Mouse (Mus musculus) testis, postnatal 10 days (tissue): ENCODE measurements around the gene Gm10959.
"Not testable (repeated sequence)": the region's sequence is repeated elsewhere in the genome, so short reads cannot be mapped to it uniquely, and the experiment has no call there.

ENCODE experiments used
- DNase-seq: peaks from one replicate; pipeline ENCODE4 v3.0.0; 2021; ENCODE audit warnings: low spot score

Gm10959 gene

GRCm38 (mm10) chr3:122919260-122919659 lies at the start of gene Gm10959:
Gene Gm10959 (minus strand): TSS chr3:122919360.
- no peak for DNase-seq

GRCm38 (mm10) chr3:122968391-122968790 lies 49.2 kb upstream of the Gm10959 start:
- no peak for DNase-seq

GRCm38 (mm10) chr3:122964301-122964700 lies 45.1 kb upstream of the Gm10959 start:
- no peak for DNase-seq

- DNase-seq: no peak
These were observed 31.0 kb upstream of the Gm10959 start for GRCm38 (mm10) chr3:122950129-122950528.

- no peak for DNase-seq
These were observed 24.3 kb upstream of the Gm10959 start for GRCm38 (mm10) chr3:122943387-122943890.

- peak; percentile 50 for DNase-seq
These were observed 20.1 kb upstream of the Gm10959 start for GRCm38 (mm10) chr3:122939215-122939614.

- DNase-seq: not testable (repeated sequence)
These were observed 18.0 kb upstream of the Gm10959 start for GRCm38 (mm10) chr3:122937176-122937575.

GRCm38 (mm10) chr3:122932466-122932865 lies 13.3 kb upstream of the Gm10959 start:
- no peak for DNase-seq

- DNase-seq: no peak
These were observed 10.6 kb upstream of the Gm10959 start for GRCm38 (mm10) chr3:122929723-122930122.

- DNase-seq: peak; percentile 99
These were observed 5.1 kb upstream of the Gm10959 start, which contains the start of gene 1810037I17Rik for GRCm38 (mm10) chr3:122924009-122924914. Gene 1810037I17Rik (plus strand): TSS chr3:122924203.

- no peak for DNase-seq
These were observed 4.0 kb upstream of the Gm10959 start for GRCm38 (mm10) chr3:122923147-122923546.

- no peak for DNase-seq
These were observed 2.7 kb upstream of the Gm10959 start for GRCm38 (mm10) chr3:122921676-122922527.

GRCm38 (mm10) chr3:122920572-122921435 lies 1.6 kb upstream of the Gm10959 start:
- DNase-seq: no peak

- DNase-seq: no peak
These were observed 488 bp downstream of the Gm10959 start for GRCm38 (mm10) chr3:122918672-122919071.

GRCm38 (mm10) chr3:122916191-122916680 lies 2.9 kb downstream of the Gm10959 start:
- DNase-seq: no peak

GRCm38 (mm10) chr3:122915493-122915892 lies 3.7 kb downstream of the Gm10959 start:
- no peak for DNase-seq

GRCm38 (mm10) chr3:122907841-122908240 lies 11.3 kb downstream of the Gm10959 start:
- DNase-seq: no peak

GRCm38 (mm10) chr3:122903746-122904433 lies 15.3 kb downstream of the Gm10959 start:
- peak; percentile 52 for DNase-seq

GRCm38 (mm10) chr3:122898254-122898653 lies 20.9 kb downstream of the Gm10959 start:
- no peak for DNase-seq

GRCm38 (mm10) chr3:122895189-122895731 lies 23.9 kb downstream of the Gm10959 start:
- DNase-seq: no peak
